Mouse (Mus musculus): ENCODE data around the gene Dmbt1.

- TF ChIP-seq HCFC1 (IDR thresholded peaks at IDR 0.05; ENCODE audit: low read depth, low read length) (no peak), MAZ (IDR thresholded peaks at IDR 0.05; ENCODE audit: low read depth, low read length) (no peak), USF1 (IDR thresholded peaks at IDR 0.05; ENCODE audit: low read depth, low read length) (no peak)
These were observed 44.1 kb downstream of the Dmbt1 start for GRCm38 (mm10) chr7:131075956-131076355.
